13 mouse cellular contexts compared by ENCODE assay signal in genomic region chr13:52538588-52539116, GRCm38 (mm10). TPM values are rescaled to one million over a fixed set of nuclear protein-coding genes. Genes with fewer than 3 reads are reported as not detected.
DNase-seq lines count a peak whose midpoint lies in the region; ATAC-seq and TF ChIP-seq lines count a peak whose summit lies in the region.
"Had no signal": no experiment of that assay in that cellular context is flagged by ENCODE, and none has a peak within 500 bp of the region (broad histone marks: within the 10 kb centered on the region; RNA-seq: fewer than 3 reads in every experiment).

No protein-coding gene starts in this region.

- 0 out of 2 replicates have a peak, but pooled peaks have one; percentile 21 for TF ChIP-seq CTCF in liver, adult 2 months (IDR thresholded peaks at IDR 0.05; ENCODE audit: low read depth, low read length)

- H3K9me3 ChIP-seq in liver, embryonic 11.5 days (ENCODE audit: control insufficient read depth, low read length) = no peaks in the 10 kb centered on the region
- H3K9me3 ChIP-seq in hindbrain, embryonic 12.5 days (replicated peaks) = no peaks in the 10 kb centered on the region
- H3K9me3 ChIP-seq: hindbrain, embryonic 10.5 days; limb, embryonic 13.5 days had no signal

- no peak overlapping the region for H3K9ac ChIP-seq in liver, adult 2 months (ENCODE audit: low read depth, low read length)
- H3K9ac ChIP-seq in liver, embryonic 11.5 days (ENCODE audit: low read depth, low read length) = no peak overlapping the region
- H3K9ac ChIP-seq in hindbrain, embryonic 12.5 days = no peak overlapping the region
- H3K9ac ChIP-seq: limb, embryonic 13.5 days had no signal

- H3K4me1 ChIP-seq in liver, adult 2 months (ENCODE audit: control insufficient read depth, insufficient read depth, low read length) = no peaks in the 10 kb centered on the region
- H3K4me1 ChIP-seq in liver, embryonic 11.5 days (replicated peaks; ENCODE audit: control insufficient read depth, insufficient read depth, low read length) = no peaks in the 10 kb centered on the region
- H3K4me1 ChIP-seq in hindbrain, embryonic 12.5 days = no peaks in the 10 kb centered on the region

- H3K36me3 ChIP-seq in liver, adult 2 months (ENCODE audit: control insufficient read depth, insufficient read depth, low read length) = no peaks in the 10 kb centered on the region
- no peaks in the 10 kb centered on the region for H3K36me3 ChIP-seq in liver, embryonic 11.5 days (ENCODE audit: control insufficient read depth, insufficient read depth, low read length)
- no peaks in the 10 kb centered on the region for H3K36me3 ChIP-seq in hindbrain, embryonic 12.5 days
- H3K36me3 ChIP-seq: hindbrain, embryonic 10.5 days; limb, embryonic 13.5 days had no signal

- no peak overlapping the region for H3K27ac ChIP-seq in liver, adult 2 months (replicated peaks; ENCODE audit: insufficient read depth, low read depth, low read length)
- no peak overlapping the region for H3K27ac ChIP-seq in liver, embryonic 11.5 days (ENCODE audit: low read depth, low read length)
- no peak overlapping the region for H3K27ac ChIP-seq in hindbrain, embryonic 12.5 days
- H3K27ac ChIP-seq: hindbrain, embryonic 10.5 days; limb, embryonic 13.5 days had no signal

- no peaks in the 10 kb centered on the region for H3K27me3 ChIP-seq in liver, adult 2 months (ENCODE audit: control insufficient read depth, insufficient read depth, low read length)
- H3K27me3 ChIP-seq in liver, embryonic 11.5 days (replicated peaks; ENCODE audit: control insufficient read depth, insufficient read depth, low read length) = no peaks in the 10 kb centered on the region
- no peaks in the 10 kb centered on the region; the same call in 1 of the 2 replicates for H3K27me3 ChIP-seq in hindbrain, embryonic 12.5 days

- no peak for TF ChIP-seq POLR2A in liver, adult 2 months (IDR thresholded peaks at IDR 0.05; ENCODE audit: extremely low read depth, insufficient read depth, low read length)

- no peak overlapping the region for H3K4me3 ChIP-seq in liver, adult 2 months (ENCODE audit: insufficient read depth, low read depth, low read length)
- H3K4me3 ChIP-seq in liver, embryonic 11.5 days (ENCODE audit: low read depth, low read length) = no peak overlapping the region
- no peak overlapping the region for H3K4me3 ChIP-seq in hindbrain, embryonic 12.5 days
- H3K4me3 ChIP-seq: hindbrain, embryonic 10.5 days; limb, embryonic 13.5 days had no signal

- 90% methylated on average over 9 of the region's 9 CpGs for WGBS in liver, adult 2 months
- WGBS in liver, embryonic 11.5 days = 77% methylated on average over 9 of the region's 9 CpGs
- 89% methylated on average over 9 of the region's 9 CpGs for WGBS in hindbrain, embryonic 12.5 days

- no peak overlapping the region for H3K4me2 ChIP-seq in liver, embryonic 11.5 days
- no peak overlapping the region for H3K4me2 ChIP-seq in hindbrain, embryonic 12.5 days (replicated peaks)
- H3K4me2 ChIP-seq: limb, embryonic 13.5 days had no signal

- DNase-seq in liver, adult 2 months (ENCODE audit: extremely low read depth, low read depth, low spot score) = no peak
- DNase-seq in liver, embryonic 11.5 days (ENCODE audit: low spot score) = no peak
- peak; percentile 56 for DNase-seq in ES-CJ7 (ENCODE audit: low read depth, low spot score)
- DNase-seq in thymus, postnatal 14 days = peak; percentile 44
- DNase-seq in heart, adult 18-20 months = no peak
- DNase-seq: cerebellum, postnatal 36 days; kidney, adult 8-10 months; lung, postnatal 14 days; midbrain, embryonic 14.5 days had no signal

- H3K79me2 ChIP-seq in liver, adult 2 months (ENCODE audit: control insufficient read depth, insufficient read depth, low read length) = no peaks in the 10 kb centered on the region

- no peak for ATAC-seq in liver, embryonic 11.5 days (replicated peaks; ENCODE audit: low FRiP score)
- peak; percentile 13 to 46; a peak in 1 of 4 replicates for ATAC-seq in hematopoietic stem cell, adult 5-6 weeks (replicated peaks in 1 of 2; ENCODE audit: insufficient read depth in 1 of 2, low FRiP score in 2 of 2, low TSS enrichment in 1 of 2, low read depth in 1 of 2, poor library complexity in 2 of 2, severe bottlenecking in 2 of 2)
- no peak for ATAC-seq in hindbrain, embryonic 12.5 days (ENCODE audit: low FRiP score)

RNA-seq across cellular contexts. Expression of gene Diras2, which starts 7.6 kb away (rescaled TPM):
- 0.13 TPM in 1 of 2 replicates, not detected in the other for total RNA-seq in liver, adult 2 months (2014; rRNA removed)
- polyA plus RNA-seq in liver, adult 2 months (2012; rRNA removed) = 0.02 TPM in 1 of 2 replicates, not detected in the other
- polyA plus RNA-seq in liver, embryonic 11.5 days (2014; fragmentation: Nextera tagmentation; extraction: Ambion mirVana) = 0.05 and 0.10 TPM in 2 replicates
- total RNA-seq in hematopoietic stem cell, adult 5-6 weeks (2017) = 0.30 and 0.75 TPM in 2 replicates
- 1.8 and 2.0 TPM in 2 replicates for polyA plus RNA-seq in hindbrain, embryonic 12.5 days (2016; fragmentation: Nextera tagmentation; extraction: Ambion mirVana)
- under 1 TPM; 0.25 to 0.39 TPM for total RNA-seq in heart, adult 18-20 months (2021)

RNA-seq across cellular contexts. Expression of gene Syk, which starts 44.3 kb away (rescaled TPM):
- 3.0 and 4.2 TPM in 2 replicates for total RNA-seq in liver, adult 2 months (2014; rRNA removed)
- polyA plus RNA-seq in liver, adult 2 months (2012; rRNA removed) = 0.96 and 1.9 TPM in 2 replicates
- 10.1 and 10.7 TPM in 2 replicates for polyA plus RNA-seq in liver, embryonic 11.5 days (2014; fragmentation: Nextera tagmentation; extraction: Ambion mirVana)
- 99.6 and 106 TPM in 2 replicates for total RNA-seq in hematopoietic stem cell, adult 5-6 weeks (2017)
- polyA plus RNA-seq in hindbrain, embryonic 12.5 days (2016; fragmentation: Nextera tagmentation; extraction: Ambion mirVana) = 3.9 and 4.1 TPM in 2 replicates
- 10 to 100 TPM; 16.1 to 21.1 TPM for total RNA-seq in heart, adult 18-20 months (2021)

Comparison
In these comparisons a context has a peak if more than half of its experiments do, and no peak if none do; other contexts are left out.
1. DNase-seq: peak in ES-CJ7 (single experiment) and thymus, postnatal 14 days (single experiment); none in liver, adult 2 months (single experiment), liver, embryonic 11.5 days (single experiment) and heart, adult 18-20 months (0 of 2).
2. ATAC-seq: peak in hematopoietic stem cell, adult 5-6 weeks (2 of 2); none in liver, embryonic 11.5 days (single experiment) and hindbrain, embryonic 12.5 days (single experiment).